Mouse (Mus musculus): ENCODE measurements around the gene Kmt2a.

Kmt2a gene

DNA sequence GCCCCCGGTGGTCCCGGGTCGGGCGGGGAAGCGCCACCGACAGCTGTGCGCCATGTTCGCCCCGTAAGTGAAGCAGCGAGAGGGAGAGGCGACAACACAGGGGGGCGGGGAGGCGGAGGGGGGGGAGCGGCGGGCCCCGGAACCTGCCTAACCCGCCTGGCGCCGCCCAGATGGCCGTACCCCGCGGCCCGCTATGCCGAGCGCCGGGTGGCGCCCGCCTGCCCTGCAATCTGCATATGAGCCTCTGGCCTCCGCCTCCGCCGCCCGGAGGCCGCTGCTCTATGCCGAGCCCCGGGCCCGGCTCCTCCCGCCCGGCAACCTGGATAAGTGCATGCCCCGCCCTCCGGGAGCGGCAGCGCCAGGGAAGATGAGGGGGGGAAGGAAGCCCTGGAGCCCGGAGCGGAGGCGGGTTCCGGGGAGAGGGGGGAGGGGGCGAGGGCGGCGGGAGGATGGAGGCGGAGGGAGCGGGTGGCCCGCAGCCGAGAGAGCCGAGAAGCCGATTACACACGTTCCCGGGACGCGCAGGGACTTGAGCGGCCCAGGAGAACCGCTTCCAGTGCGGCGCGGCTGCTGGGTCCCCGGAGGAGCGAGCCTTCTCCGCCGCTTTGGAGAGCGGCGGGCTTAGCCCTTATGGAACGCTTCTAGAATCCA lies at the start of gene Kmt2a:
Gene Kmt2a, minus strand, starts transcription at position 76 of the 651 bp plus-strand sequence.
- DNase-seq (ENCODE audit: low spot score in 2 of 2): peak; percentile 94 to 98

DNA sequence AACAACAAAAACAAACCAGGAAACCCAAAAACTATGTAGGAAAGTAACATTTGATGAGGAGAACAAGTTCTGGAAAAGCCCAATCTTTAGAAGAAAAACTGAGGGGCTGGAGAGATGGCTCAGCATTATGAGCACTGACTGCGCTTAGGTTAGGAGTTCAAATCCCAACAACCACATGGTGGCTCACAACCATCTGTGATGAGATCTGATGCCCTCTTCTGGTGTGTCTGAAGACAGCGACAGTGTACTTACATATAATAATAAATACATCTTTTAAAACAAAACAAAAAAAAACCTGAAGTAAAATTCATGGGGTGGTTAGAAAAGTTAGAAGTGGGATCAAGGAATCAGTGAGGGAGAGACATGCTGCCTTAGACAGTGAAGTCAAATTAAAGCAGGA lies 40.4 kb upstream of the Kmt2a start:
- no peak for DNase-seq (ENCODE audit: low spot score in 2 of 2)

DNA sequence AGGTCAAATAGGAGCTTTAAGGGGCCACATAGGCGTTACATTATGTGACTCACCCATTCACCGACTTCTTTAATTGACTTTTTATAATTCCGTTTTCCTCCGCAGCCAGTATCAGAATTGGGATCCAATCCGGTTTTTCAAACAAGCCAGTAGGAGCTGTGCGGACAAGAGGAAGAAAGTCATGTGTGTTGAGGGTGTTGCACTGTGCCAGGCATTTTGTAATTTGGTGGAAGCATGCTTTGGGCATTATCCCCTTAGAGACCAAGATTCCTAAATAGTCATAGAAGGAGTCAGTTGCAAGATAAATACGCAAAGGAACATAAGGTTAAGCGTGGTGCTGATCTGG lies 40.0 kb upstream of the Kmt2a start:
- peak in 1 of 2 experiments; percentile 36 for DNase-seq (ENCODE audit: low spot score in 2 of 2)

DNA sequence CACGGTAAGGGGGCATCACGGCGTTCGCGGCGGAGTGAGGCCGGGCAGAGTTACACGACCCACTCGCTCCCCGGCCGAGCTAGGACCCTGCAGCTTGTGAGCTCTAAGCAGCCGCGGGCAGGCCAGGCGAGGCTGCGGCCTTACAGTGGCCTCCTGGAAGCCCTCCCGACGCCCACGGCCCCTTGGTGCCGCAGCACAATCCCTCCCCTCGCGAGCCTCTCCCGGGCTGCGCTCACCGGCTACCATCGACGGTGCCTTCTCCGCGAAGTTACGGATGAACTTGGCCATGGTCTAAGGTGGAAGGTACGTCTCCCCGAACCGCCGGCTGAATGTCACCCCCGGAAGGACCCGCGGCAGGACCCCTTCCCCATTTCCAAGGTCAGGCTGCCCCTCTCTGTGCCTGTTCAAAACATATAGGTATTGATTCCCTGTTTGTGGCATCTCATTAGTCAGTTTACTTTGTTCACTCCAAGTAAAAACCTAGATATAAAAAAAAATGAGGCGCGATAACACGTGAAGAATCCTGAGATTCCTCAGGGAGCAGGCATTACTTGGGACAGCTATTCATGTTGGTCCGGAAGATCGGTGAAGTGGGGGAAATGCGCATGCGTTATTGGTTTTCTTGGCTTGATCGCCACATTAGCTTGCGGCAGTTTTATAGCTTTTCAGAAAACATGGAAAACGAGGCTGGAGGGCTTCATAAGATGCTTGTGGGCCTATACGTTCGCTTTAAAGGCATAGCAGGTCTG lies 39.5 kb upstream of the Kmt2a start, which contains the start of gene Atp5l:
Gene Atp5l, minus strand, starts transcription at position 369 of the 749 bp plus-strand sequence.
- DNase-seq (ENCODE audit: low spot score in 2 of 2): peak; percentile 74 to 77

DNA sequence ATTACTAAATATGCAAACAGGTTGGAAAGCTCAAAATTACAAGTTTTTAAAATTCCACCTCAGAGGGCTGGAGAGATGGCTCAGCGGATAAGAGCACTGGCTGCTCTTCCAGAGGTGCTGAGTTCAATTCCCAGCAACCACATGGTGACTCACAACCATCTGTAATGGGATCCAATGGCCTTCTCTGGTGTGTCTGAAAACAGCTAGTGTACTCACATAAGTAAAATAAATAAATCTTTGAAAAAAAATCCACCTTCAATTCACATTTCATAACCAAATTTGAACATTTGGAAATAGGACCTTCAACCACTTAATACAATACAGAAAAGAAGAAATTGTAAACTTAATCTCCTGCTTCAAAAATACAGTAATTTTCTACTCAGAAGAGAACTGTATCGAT lies 38.5 kb upstream of the Kmt2a start:
- no peak for DNase-seq (ENCODE audit: low spot score in 2 of 2)

DNA sequence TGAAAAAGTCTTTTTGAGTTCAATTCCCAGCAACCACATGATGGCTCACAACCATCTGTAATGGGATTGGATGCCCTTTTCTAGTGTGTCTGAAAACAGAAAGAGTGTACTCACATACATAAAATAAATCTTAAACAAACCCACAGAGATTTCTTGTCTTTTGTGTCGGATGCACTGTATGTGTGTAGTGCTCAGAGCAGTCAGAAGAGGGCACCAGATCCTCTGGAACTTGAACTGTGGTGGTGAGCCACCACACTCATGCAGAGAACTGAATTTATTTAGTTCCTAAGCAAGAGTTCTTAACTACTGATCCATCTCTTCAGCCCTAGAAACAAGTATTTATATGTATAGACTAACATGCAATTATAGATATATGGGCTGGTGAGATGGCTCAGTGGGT lies 35.1 kb upstream of the Kmt2a start:
- no peak for DNase-seq (ENCODE audit: low spot score in 2 of 2)

DNA sequence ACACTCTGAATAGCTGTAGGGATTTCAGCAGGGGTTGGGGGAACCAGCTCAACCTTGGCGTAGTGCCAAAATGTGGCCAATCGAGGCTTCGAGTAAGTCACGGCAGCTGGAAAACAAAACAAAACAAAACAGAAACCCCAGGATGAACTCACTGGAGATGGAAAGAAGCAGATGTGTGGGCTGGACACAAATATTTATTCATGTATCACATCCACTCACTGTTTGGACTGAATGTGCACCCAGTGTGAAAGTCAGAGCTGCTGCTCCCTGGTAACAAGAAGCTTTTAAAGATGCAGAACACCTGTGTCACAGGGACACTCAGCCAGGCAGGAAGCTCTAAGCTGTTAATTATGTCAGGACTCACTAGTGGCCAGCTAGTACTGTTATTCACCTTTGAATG lies 33.6 kb upstream of the Kmt2a start:
- DNase-seq (ENCODE audit: low spot score in 2 of 2): no peak

DNA sequence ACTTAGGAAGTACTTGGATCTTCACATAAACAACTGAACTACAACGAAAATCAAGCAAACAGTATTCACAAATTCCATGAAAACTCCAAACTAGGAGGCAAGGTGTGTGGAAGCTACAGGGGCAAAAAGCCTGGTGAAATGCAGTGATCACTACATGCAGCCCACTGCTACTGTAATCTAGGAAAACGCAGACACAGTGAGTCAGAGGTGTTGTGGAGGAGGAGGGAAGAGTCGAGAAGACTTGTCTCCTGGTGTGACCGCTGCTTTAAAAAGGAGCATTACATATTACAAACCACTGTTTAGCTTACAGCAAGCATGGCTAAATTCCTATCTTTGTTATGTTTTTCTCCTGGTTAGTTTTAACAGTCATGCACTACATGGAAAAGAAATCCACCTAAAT lies 30.3 kb upstream of the Kmt2a start:
- no peak for DNase-seq (ENCODE audit: low spot score in 2 of 2)

DNA sequence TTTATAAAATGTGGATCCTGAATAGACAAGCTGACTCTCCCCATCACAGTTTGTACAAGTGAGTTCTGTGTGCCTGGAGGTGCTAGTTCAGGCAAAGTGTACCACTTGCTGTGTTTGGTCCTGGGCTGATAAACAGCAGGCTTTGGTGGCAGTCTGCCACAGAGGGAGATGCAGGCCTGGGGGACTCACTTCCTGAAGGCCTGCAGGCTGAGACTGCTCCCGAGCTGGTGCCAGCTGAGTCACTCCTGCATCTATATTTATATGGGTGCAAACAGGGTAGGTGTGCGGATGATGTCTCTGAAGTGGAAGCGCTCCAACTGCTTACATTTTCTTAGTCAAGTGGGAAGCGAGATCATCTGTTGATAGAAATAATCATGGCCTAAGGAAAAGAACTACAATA lies 24.5 kb upstream of the Kmt2a start:
- DNase-seq (ENCODE audit: low spot score in 2 of 2): peak; percentile 24 to 51

DNA sequence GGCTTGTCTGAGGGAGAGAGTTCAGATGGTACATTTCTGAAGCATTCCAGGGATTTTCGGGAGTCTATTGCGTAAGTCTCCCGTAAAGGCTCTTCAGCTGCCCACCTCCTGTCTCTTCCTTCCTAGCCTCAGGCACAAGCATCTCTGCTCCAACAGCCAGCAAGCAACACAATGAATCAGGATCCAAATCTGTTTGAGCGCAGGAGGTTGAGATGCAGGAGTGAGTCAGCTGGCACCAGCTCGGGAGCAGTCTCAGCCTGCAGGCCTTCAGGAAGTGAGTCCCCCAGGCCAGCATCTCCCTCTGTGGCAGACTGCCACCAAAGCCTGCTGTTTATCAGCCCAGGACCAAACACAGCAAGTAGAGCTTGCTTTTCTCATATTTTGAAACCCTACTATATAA lies 23.9 kb upstream of the Kmt2a start:
- peak; percentile 43 to 70 for DNase-seq (ENCODE audit: low spot score in 2 of 2)

DNA sequence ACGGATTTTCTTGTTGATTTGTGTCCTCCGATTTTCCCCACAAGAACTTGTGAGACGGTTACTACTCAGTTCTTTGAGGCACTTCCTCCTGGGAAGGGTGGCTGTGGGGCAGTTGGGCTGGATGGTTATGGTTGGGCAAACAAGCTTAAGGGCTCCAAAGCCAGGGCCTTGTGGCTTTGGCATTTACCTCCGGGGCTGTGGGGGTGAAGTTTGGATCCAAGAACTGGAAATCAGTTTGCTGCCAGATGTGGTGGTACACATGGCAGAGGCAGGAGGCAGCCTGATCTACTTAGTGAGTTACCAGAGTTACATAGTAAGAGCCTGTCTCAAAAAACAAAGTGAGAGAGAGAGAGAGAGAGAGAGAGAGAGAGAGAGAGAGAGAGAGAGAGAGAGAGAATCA lies 22.8 kb upstream of the Kmt2a start:
- DNase-seq (ENCODE audit: low spot score in 2 of 2): no peak

DNA sequence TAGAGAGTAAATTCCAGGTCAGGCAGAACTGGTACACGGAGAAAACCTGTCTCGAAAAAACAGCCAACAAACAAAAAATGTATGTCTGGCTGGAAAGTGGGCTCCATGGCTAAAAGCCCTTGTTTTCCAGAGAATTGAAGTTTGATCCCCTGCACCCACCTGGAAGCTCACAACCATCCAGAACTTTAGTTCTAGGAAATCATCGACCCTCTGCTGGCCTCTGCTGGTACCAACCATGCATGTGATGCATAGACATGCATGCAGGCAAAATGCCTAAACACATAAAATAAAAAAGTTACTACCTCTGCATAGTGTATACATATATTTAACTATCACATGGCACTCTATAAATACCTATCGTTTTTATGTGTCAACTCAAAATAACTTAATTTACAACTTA lies 19.3 kb upstream of the Kmt2a start:
- no peak for DNase-seq (ENCODE audit: low spot score in 2 of 2)

DNA sequence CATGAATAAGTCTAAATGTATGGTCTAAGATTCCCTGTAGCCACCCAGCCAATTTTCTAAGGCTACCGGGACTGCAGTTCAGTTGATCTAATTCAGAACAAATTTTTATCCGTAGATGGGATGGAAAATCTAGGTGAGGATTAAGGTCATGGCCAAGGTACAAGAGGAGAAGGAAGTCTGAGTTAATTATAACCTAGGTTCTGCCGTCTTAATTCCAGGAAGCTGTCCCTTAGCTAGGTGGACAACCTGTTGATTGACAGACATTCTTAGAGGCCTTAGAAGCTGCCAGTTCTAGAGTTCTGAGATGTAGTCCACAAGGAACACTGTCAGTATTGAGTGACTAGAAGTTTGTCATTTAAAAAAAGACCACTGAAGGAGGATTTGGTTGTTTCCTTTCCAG lies 18.6 kb upstream of the Kmt2a start:
- DNase-seq (ENCODE audit: low spot score in 2 of 2): no peak

DNA sequence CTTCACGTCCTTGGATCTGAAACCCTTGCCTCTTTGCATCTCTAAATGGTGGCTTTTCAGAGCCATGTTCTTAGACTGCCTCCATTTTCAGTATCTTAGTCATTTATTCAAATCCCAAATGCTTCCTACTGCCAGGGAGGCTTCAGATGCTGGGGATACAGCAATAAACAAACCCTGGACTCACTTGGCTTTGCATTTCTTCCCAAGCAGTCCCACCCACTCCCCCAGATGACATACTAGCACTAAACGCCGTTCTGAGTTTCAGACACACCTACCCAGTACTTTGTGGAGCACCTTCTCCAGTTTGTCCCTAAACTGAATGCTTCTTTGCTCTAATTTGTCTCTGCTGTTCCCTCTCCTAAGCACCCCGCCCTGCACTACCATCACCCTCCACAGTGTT lies 15.9 kb upstream of the Kmt2a start:
- DNase-seq (ENCODE audit: low spot score in 2 of 2): no peak

DNA sequence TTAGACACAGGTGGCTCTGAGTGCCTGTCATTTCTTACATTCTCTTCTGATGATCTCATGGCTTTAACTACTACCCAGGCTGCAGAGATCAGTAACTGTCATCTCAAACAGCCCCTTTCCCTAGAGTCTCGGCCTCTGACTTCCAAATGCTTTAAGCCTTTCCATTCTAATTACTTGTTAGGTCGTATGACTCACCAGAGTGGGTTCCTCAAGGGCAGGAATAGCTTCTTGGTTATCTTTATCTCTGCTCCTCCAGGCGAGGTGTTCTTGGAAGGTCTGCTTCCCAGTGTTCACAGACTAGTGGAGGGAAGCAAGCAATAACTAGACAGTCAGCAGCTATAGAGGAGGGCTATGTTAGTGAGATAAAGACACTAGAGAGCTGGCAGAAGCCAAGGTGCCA lies 11.6 kb upstream of the Kmt2a start:
- no peak for DNase-seq (ENCODE audit: low spot score in 2 of 2)

DNA sequence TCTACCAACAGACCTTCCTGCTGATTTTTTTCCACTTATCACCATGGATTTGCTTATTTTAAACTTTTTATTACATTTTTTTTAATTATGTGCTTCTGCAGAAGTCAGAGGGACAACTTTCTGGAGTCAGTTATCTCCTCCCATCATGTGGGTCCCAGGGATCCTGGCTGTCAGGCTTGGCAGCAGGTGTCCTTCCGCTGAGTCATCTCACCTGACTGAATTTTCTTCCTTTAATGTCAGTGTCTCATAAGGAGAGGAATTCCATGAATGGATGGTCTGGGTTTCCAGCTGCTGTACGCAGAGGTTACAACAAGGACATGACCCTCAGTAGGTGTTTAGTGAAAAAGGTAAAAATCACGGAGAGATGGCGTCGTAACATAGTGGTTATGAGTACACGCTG lies 10.1 kb upstream of the Kmt2a start:
- no peak for DNase-seq (ENCODE audit: low spot score in 2 of 2)

DNA sequence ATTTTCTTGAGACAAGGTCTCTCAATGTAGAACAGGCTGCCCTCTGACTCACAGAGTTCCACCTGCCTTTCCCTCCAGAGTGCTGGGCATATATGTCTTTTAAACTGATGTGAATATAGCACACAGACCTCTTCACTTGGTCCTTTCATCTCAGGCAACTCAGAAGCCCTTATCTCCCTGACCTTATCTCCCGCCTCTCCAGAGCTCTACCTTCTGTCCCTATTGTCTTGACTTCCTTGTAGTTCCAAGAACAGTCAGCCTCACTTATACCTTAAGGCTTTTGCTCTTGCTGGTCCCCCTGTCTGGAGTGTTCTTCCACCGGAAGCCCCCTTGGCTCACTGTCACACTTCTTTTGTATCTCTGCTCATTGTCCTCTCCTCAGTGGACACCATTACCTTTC lies 9.0 kb upstream of the Kmt2a start:
- no peak for DNase-seq (ENCODE audit: low spot score in 2 of 2)

DNA sequence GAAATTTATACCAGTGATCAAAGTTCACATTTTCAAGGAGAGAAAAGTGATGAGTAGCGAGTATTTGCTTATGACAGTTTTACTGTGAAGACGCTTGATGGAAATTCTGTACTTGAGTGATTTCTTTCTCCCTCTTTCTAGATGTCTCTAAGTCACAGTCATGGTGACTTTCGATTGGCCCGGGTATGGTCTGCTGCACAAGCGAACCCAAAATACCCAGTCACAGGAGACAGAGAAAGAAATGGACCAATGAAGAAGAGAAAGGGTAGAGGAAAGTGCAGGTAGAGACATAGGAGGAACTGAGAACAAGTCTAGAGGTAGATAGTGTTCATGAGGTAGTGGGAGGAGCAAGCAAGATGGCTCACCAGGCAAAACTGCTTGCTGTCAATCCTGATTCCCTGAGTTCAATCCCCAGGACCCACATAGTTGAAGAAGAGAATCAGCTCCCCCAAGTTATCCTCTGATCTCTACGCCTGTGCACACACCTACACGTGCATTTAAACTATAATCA lies 7.1 kb upstream of the Kmt2a start:
- no peak for DNase-seq (ENCODE audit: low spot score in 2 of 2)

DNA sequence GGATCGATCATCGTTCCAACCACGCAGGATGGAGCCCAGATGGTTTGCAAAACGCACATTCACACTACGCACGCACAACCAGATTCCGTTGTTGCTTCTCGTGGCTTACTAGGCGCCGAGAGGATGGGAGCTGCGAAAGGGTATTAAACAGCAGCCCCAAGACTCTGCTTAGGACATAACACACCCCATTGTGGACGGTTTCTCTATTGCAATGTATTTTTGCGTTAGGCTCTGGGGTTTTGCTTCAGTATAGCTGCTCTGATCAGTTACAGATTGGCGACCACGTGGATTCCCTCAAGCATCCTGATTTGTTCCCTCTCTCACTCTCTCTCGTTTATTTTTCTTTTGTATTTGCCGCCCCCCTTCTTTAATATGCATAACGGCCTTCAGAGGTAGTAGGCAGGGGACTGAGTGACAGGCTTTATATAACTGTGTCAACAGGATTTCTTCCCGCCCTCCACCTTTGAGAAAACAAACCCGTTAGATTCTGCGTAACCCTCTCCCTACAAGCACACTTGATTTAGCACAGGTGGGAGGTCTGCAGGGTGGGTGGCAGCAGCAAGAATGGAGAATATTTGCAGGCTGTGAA lies 2.0 kb upstream of the Kmt2a start:
- peak in 1 of 2 experiments; percentile 54 for DNase-seq (ENCODE audit: low spot score in 2 of 2)

DNA sequence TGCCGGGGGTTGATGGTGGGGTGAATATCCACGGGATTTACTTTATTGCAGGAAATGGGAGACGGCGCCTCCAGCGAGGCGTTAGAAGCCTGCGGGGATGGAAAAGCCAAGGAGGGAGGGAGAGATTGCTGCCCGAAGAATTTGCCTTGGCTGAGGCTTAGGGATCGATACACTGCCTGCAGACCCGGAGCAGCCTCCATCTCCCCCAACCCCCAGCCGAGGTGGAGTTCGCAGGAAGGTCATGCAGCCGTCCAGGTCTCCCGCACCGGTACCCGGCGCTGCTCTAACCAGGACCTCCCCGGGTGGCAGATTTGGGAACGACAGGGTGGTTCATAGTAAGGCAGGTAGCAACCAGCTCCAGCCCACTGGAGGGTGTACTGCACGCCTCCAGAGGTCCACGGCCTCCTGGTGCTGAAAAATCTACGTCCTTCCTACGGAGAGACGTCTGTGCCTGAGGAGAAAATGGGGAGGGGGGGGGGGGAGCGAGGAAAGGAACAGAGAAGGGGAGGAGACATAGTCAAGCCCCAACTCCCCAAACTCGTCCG lies 1.4 kb upstream of the Kmt2a start:
- DNase-seq (ENCODE audit: low spot score in 2 of 2): peak; percentile 64 to 67

DNA sequence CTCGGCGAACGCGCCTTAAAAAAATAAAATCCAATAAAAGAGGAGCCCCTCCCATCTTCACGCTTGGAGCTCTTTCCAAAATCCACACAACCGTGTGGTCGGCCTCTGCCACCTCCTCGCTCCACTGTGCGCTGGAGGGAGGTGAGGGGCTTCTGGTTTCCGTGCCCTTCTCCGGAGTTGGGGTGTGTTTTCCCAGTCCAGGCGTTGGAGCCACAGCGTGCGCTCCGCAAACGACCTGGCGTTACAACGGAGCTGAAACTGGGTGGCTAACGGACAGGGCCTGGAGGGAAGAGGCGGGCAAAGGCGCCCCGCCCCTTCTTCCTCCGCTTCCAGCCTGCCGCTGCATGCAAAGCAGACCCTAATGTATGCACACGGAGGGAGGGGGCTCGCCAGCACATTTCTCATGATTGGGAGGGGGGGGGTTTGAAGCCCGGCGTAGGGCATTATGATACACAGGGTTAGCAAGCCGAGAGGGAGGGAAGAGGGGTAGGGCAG lies 892 bp upstream of the Kmt2a start:
- peak; percentile 76 to 78 for DNase-seq (ENCODE audit: low spot score in 2 of 2)

DNA sequence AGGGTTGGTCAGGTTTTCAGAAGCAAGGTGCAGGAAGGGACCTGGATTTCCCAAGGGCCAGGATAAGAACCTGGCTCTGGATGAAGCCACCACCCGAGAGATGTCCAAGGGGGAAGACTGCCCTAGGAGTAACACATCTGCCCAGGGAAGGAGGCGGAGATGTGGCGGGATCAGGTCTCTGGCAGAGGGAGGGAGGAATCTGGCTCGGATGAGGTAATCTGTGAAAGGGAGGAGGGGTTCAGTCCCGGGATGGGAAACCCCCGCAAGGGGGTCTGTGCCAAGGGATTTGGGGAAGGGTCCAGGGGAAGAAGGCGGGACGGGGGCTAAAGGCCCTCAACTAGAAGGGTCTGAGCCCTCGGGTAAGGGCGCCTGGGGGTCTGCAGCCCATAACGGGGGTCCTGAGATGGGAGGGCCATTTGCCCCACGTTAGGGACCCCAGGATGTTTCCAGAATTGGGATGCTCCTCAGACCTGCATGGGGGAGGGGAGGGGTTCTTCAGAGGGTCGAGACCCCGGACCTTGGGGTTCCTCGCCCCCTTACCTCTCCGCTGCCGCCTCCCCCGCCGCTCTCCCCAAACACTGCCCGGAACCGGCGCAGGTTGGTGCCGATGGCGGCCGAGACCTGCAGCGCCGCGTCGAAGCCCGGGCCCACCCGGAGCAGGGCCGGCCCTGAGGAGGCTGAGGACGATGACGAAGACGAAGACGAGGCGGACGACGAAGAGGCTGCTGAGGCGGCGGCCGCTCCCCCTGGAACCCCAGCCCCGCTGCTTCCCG lies 601 bp downstream of the Kmt2a start:
- peak; percentile 48 to 54 for DNase-seq (ENCODE audit: low spot score in 2 of 2)

Measured in frontal cortex, postnatal 10 days (tissue).